13 mouse cellular contexts compared by ENCODE assay signal in the genomic region with DNA sequence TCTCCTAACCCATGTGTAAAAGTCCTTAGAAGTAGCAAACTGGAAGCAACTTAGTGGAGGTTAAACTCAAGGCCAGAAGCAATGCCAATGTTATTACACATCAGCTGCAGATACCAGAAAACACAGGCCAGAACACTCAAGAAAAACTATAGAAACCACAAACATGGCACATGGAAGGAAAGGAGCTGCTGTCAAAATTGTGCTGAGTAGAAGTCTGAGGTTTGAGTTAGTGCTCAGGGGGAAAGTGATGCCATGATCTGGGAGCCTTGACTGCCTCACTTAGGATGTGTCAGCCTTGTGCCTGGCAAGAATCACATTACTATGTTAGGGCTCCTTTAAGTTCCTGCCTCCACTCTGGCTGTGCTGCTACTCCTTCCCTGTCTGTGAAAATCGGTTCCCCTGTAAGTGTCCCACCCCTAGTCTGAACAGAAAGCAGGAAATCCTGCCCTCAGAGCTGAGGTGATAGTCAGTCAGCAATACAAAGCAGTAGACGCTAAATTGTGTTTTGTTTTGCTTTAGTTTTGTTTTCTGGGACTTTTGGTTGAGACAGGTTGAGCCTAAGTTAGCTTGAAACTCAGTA. TPM values are rescaled to one million over a fixed set of nuclear protein-coding genes. Genes with fewer than 3 reads are reported as not detected.
A peak's percentile ranks its signal among the peaks of the same experiment; 100 is the strongest.
DNase-seq lines count a peak whose midpoint lies in the region; ATAC-seq and TF ChIP-seq lines count a peak whose summit lies in the region.
"Had no signal": no experiment of that assay in that cellular context is flagged by ENCODE, and none has a peak within 500 bp of the region (broad histone marks: within the 10 kb centered on the region; RNA-seq: fewer than 3 reads in every experiment).

No protein-coding gene starts in this region.

- ATAC-seq in limb, embryonic 12.5 days (ENCODE audit: insufficient number of reproducible peaks, insufficient read depth, low FRiP score, low TSS enrichment, low read depth), result no peak
- ATAC-seq: activated CD4-positive, CD25-positive, alpha-beta regulatory T cell, adult 4 months had no signal

- no peak for DNase-seq in limb, embryonic 10.5 days (ENCODE audit: low spot score)
- DNase-seq in kidney, adult 8-10 months, result peak; percentile 13 to 27
- no peak for DNase-seq in left cerebral cortex, adult 2 months (ENCODE audit: extremely low spot score in 1 of 2, low spot score in 2 of 2)
- no peak for DNase-seq in thymus, postnatal 25 days
- no peak for DNase-seq in left cerebral cortex, adult 18-20 months (ENCODE audit: low spot score in 2 of 2)
- DNase-seq: cerebellum, postnatal 14 days had no signal

- H3K36me3 ChIP-seq in limb, embryonic 12.5 days, result no peaks in the 10 kb centered on the region
- no peaks in the 10 kb centered on the region for H3K36me3 ChIP-seq in limb, embryonic 10.5 days
- no peaks in the 10 kb centered on the region for H3K36me3 ChIP-seq in myocyte (ENCODE audit: control insufficient read depth, insufficient read depth)
- H3K36me3 ChIP-seq: liver, embryonic 15.5 days; neural tube, embryonic 13.5 days had no signal

- H3K9ac ChIP-seq in limb, embryonic 12.5 days (replicated peaks), result no peak overlapping the region
- H3K9ac ChIP-seq: liver, embryonic 15.5 days; neural tube, embryonic 13.5 days had no signal

- H3ac ChIP-seq in myocyte (ENCODE audit: control insufficient read depth, insufficient read length), result no peak overlapping the region

- peaks cover 8% of the 10 kb centered on the region; the same call in 1 of the 2 replicates for H3K4me1 ChIP-seq in limb, embryonic 12.5 days (replicated peaks)
- peaks cover 6% of the 10 kb centered on the region; the same call in 1 of the 2 replicates for H3K4me1 ChIP-seq in limb, embryonic 10.5 days
- H3K4me1 ChIP-seq in embryonic fibroblast, embryonic 13.5 days (ENCODE audit: control insufficient read depth, insufficient read depth, low read length), result no peaks in the 10 kb centered on the region

- H3K79me2 ChIP-seq in myocyte (ENCODE audit: control insufficient read depth, insufficient read depth), result peaks cover 7% of the 10 kb centered on the region

- no peak overlapping the region for H3K4me3 ChIP-seq in limb, embryonic 12.5 days (replicated peaks)
- H3K4me3 ChIP-seq in limb, embryonic 10.5 days, result no peak overlapping the region
- H3K4me3 ChIP-seq in embryonic fibroblast, embryonic 13.5 days (ENCODE audit: insufficient read depth, low read length), result no peak overlapping the region
- no peak overlapping the region for H3K4me3 ChIP-seq in myocyte
- H3K4me3 ChIP-seq in left cerebral cortex, adult 2 months, result no peak overlapping the region
- H3K4me3 ChIP-seq: liver, embryonic 15.5 days; neural tube, embryonic 13.5 days had no signal

- no peak overlapping the region for H3K4me2 ChIP-seq in limb, embryonic 12.5 days
- H3K4me2 ChIP-seq in myocyte (ENCODE audit: low read depth), result peak overlapping the region; percentile 12
- H3K4me2 ChIP-seq: liver, embryonic 15.5 days; neural tube, embryonic 13.5 days had no signal

- 0 out of 2 replicates have a peak overlapping the region, but pooled peaks have one; percentile 23 for H3K27ac ChIP-seq in limb, embryonic 12.5 days
- H3K27ac ChIP-seq in limb, embryonic 10.5 days, result no peak overlapping the region
- peak overlapping the region; percentile 21; the same call in 1 of the 2 replicates for H3K27ac ChIP-seq in embryonic fibroblast, embryonic 13.5 days (ENCODE audit: insufficient read depth, low read length)
- H3K27ac ChIP-seq in left cerebral cortex, adult 2 months, result no peak overlapping the region
- H3K27ac ChIP-seq: liver, embryonic 15.5 days; neural tube, embryonic 13.5 days had no signal

- intact Hi-C loops in left cerebral cortex, adult 2 months (cut with DNase I), result no loop called here

- 34% methylated on average over 2 of the region's 2 CpGs for WGBS in limb, embryonic 12.5 days
- 44% methylated on average over 2 of the region's 2 CpGs for WGBS in limb, embryonic 10.5 days

- no peaks in the 10 kb centered on the region for H3K27me3 ChIP-seq in limb, embryonic 12.5 days
- no peaks in the 10 kb centered on the region for H3K27me3 ChIP-seq in limb, embryonic 10.5 days (ENCODE audit: low read depth, poor library complexity, severe bottlenecking)
- H3K27me3 ChIP-seq in myocyte (ENCODE audit: control insufficient read depth, insufficient read depth, insufficient read length), result no peaks in the 10 kb centered on the region
- H3K27me3 ChIP-seq: CH12.LX; neural tube, embryonic 13.5 days had no signal

- H3K9me3 ChIP-seq in limb, embryonic 12.5 days, result no peaks in the 10 kb centered on the region
- H3K9me3 ChIP-seq in limb, embryonic 10.5 days (replicated peaks), result no peaks in the 10 kb centered on the region
- H3K9me3 ChIP-seq: liver, embryonic 15.5 days; neural tube, embryonic 13.5 days had no signal

- TF ChIP-seq CTCF in embryonic fibroblast, embryonic 13.5 days (IDR thresholded peaks at IDR 0.05; ENCODE audit: borderline replicate concordance, insufficient read depth, low read length), result no peak
- TF ChIP-seq CTCF in left cerebral cortex, adult 2 months (IDR thresholded peaks at IDR 0.05), result no peak

- no peak for TF ChIP-seq POLR2A in embryonic fibroblast, embryonic 13.5 days (IDR thresholded peaks at IDR 0.05; ENCODE audit: low read depth, low read length)
- TF ChIP-seq POLR2A in myocyte (IDR thresholded peaks at IDR 0.05; ENCODE audit: insufficient read length, low read depth), result no peak

TF ChIP-seq in myocyte, 11 proteins besides CTCF, POLR2A, EP300 and RAD21:
- no peak for TF ChIP-seq POLR2AphosphoS2 (IDR thresholded peaks at IDR 0.05; ENCODE audit: insufficient read length, low read depth)
- no peak for TF ChIP-seq REST (IDR thresholded peaks at IDR 0.05; ENCODE audit: insufficient read depth, insufficient read length)
- TF ChIP-seq MYOD1 (IDR thresholded peaks at IDR 0.05; ENCODE audit: control insufficient read depth in 1 of 3, insufficient read length in 2 of 3, low read depth in 2 of 3), result no peak
- no peak for TF ChIP-seq CEBPB (IDR thresholded peaks at IDR 0.05; ENCODE audit: insufficient read depth, poor library complexity, severe bottlenecking)
- no peak for TF ChIP-seq MYOG (IDR thresholded peaks at IDR 0.05; ENCODE audit: control insufficient read depth in 1 of 3, insufficient read depth in 1 of 3, insufficient read length in 2 of 3, low read depth in 2 of 3)
- no peak for TF ChIP-seq TCF12 (IDR thresholded peaks at IDR 0.05; ENCODE audit: insufficient read depth, poor library complexity, severe bottlenecking)
- no peak for TF ChIP-seq TCF3 (IDR thresholded peaks at IDR 0.05; ENCODE audit: insufficient read length, low read depth)
- no peak for TF ChIP-seq MAX (IDR thresholded peaks at IDR 0.05; ENCODE audit: low read depth)
- TF ChIP-seq USF1 (IDR thresholded peaks at IDR 0.05; ENCODE audit: low read depth), result no peak
- TF ChIP-seq E2F4 (IDR thresholded peaks at IDR 0.05; ENCODE audit: insufficient read depth), result no peak
- no peak for TF ChIP-seq SRF (IDR thresholded peaks at IDR 0.05; ENCODE audit: control insufficient read depth, insufficient read length, low read depth)

RNA-seq across cellular contexts. Expression of a gene that starts 3.1 kb away (rescaled TPM):
- 44.4 and 47.7 TPM in 2 replicates for polyA plus RNA-seq in limb, embryonic 12.5 days (2016; fragmentation: Nextera tagmentation; extraction: Ambion mirVana)
- polyA plus RNA-seq in limb, embryonic 10.5 days (2016; fragmentation: Nextera tagmentation; extraction: Ambion mirVana), result 33.7 and 35.7 TPM in 2 replicates
- polyA plus RNA-seq in embryonic fibroblast, embryonic 13.5 days (2011; ENCODE audit: insufficient read length, low read depth, missing spikeins), result 26.4 and 33.0 TPM in 2 replicates
- 3.3 TPM for polyA plus RNA-seq in myocyte (2012; fragmentation: generic; extraction: Trizol)
- total RNA-seq in left cerebral cortex, adult 2 months (2021), result 10 to 100 TPM; 12.5 to 13.6 TPM
- 10 to 100 TPM; 11.4 to 12.5 TPM for total RNA-seq in left cerebral cortex, adult 18-20 months (2021)

Comparison
In these comparisons a context has a peak if more than half of its experiments do, and no peak if none do; other contexts are left out.
1. H3K27ac ChIP-seq: peak in limb, embryonic 12.5 days (single experiment) and embryonic fibroblast, embryonic 13.5 days (single experiment); none in limb, embryonic 10.5 days (single experiment) and left cerebral cortex, adult 2 months (single experiment).
2. DNase-seq: peak in kidney, adult 8-10 months (2 of 2); none in limb, embryonic 10.5 days (single experiment), left cerebral cortex, adult 2 months (0 of 2), thymus, postnatal 25 days (single experiment) and left cerebral cortex, adult 18-20 months (0 of 2).